Mouse (Mus musculus) heart, embryonic 14.5 days (tissue): Measurements from ENCODE around the gene 4930562C15Rik. TPM values are rescaled to one million over a fixed set of nuclear protein-coding genes. Genes with fewer than 3 reads are reported as not detected.
A peak's percentile ranks its signal among the peaks of the same experiment; 100 is the strongest.

Experiments used
- ATAC-seq: fragments of 200-750 bp; cut with Nextera tagmentation; 2 replicates; pipeline ENCODE4 v1.8.0; 2017; ENCODE audit warnings: low read depth, moderate TSS enrichment; ENCODE audit not compliant: insufficient number of reproducible peaks, insufficient read depth, low FRiP score
- H3K27ac ChIP-seq, 2 experiments: fragments of 200-500 bp in 1 of 2; fragments of 300-500 bp in 1 of 2; sonication (generic) in 1 of 2; replicated peaks in 1 of 2; 2 replicates each; pipeline ENCODE4 v1.5.1; 2012 to 2014; ENCODE audit warnings: low read depth in 2 of 2, low read length in 2 of 2, control low read depth in 1 of 2, mild to moderate bottlenecking in 1 of 2, mixed read lengths in 1 of 2; ENCODE audit not compliant: control insufficient read depth in 1 of 2, insufficient read depth in 1 of 2
- H3K27me3 ChIP-seq: fragments of 300-500 bp; sonication (generic); 2 replicates; pipeline ENCODE4 v1.6.1; 2014; ENCODE audit warnings: mild to moderate bottlenecking, low read length, control low read depth; ENCODE audit not compliant: control insufficient read depth, insufficient read depth
- H3K36me3 ChIP-seq: fragments of 300-500 bp; sonication (generic); 2 replicates; pipeline ENCODE4 v1.6.1; 2014; ENCODE audit warnings: mild to moderate bottlenecking, control low read depth, low read length, mixed read lengths; ENCODE audit not compliant: control insufficient read depth, insufficient read depth
- H3K4me1 ChIP-seq, 2 experiments: fragments of 200-500 bp in 1 of 2; fragments of 300-500 bp in 1 of 2; sonication (generic) in 1 of 2; 2 replicates each; pipeline ENCODE4 v1.6.1; 2012 to 2014; ENCODE audit warnings: low read length in 2 of 2, control low read depth in 1 of 2, mixed read lengths in 1 of 2; ENCODE audit not compliant: control insufficient read depth in 2 of 2, insufficient read depth in 2 of 2
- H3K4me2 ChIP-seq: fragments of 300-500 bp; sonication (generic); 2 replicates; pipeline ENCODE4 v1.6.1; 2014; ENCODE audit warnings: mild to moderate bottlenecking, low read length
- H3K4me3 ChIP-seq, 2 experiments: fragments of 200-500 bp in 1 of 2; fragments of 300-500 bp in 1 of 2; sonication (generic) in 1 of 2; 2 replicates each; pipeline ENCODE4 v1.5.1; 2012 to 2014; ENCODE audit warnings: low read length in 2 of 2, mild to moderate bottlenecking in 2 of 2, control low read depth in 1 of 2, low read depth in 1 of 2, moderate library complexity in 1 of 2; ENCODE audit not compliant: control insufficient read depth in 1 of 2, insufficient read depth in 1 of 2
- H3K9ac ChIP-seq: fragments of 300-500 bp; sonication (generic); 2 replicates; pipeline ENCODE4 v1.6.1; 2014; ENCODE audit warnings: mild to moderate bottlenecking, low read length
- H3K9me3 ChIP-seq: fragments of 300-500 bp; sonication (generic); 2 replicates; pipeline ENCODE4 v1.6.1; 2016; ENCODE audit warnings: low read length, control low read depth; ENCODE audit not compliant: control insufficient read depth
- WGBS: fragments of 180-500 bp; shearing (Covaris S2); extraction: QIAGEN DNeasy Blood & Tissue Kit; methylation state at CpG from one replicate; pipeline ENCODE4 v1.1.7; 2014; 5-methylcytosine and 5-hydroxymethylcytosine counted together
- polyA plus RNA-seq: library from polyadenylated mRNA; unstranded; fragments of >200 nt; fragmentation: Nextera tagmentation; extraction: Ambion mirVana; gene quantifications from 2 replicates; pipeline ENCODE4 v1.2.1, GENCODE M21; 2014

The 4930562C15Rik gene
- polyA plus RNA-seq = 0.28 and 0.58 TPM in 2 replicates

- Histone ChIP-seq H3K4me3 (no peak within 1 kb of the TSS), H3K36me3 (no peaks in the 10 kb centered on the region), H3K27ac (no peak within 1 kb of the TSS), H3K9me3 (no peaks in the 10 kb centered on the region), H3K27me3 (no peaks in the 10 kb centered on the region), H3K4me2 (no peak within 1 kb of the TSS), H3K9ac (no peak within 1 kb of the TSS), H3K4me1 (no peaks in the 10 kb centered on the region)
- no peak for ATAC-seq
- 79% methylated on average over 3 of the region's 3 CpGs for WGBS
These were observed at the start of gene 4930562C15Rik for GRCm38 (mm10) chr16:4835191-4835590. Gene 4930562C15Rik (plus strand): TSS chr16:4835416.

GRCm38 (mm10) chr16:4785706-4786105 lies 49.5 kb upstream of the 4930562C15Rik start:
- peak overlapping the region; percentile 42; the same call in 1 of the 2 replicates for H3K9ac ChIP-seq
- H3K4me1 ChIP-seq = peaks cover 22 to 77% of the 10 kb centered on the region in 2 experiments
- no peaks in the 10 kb centered on the region for H3K9me3 ChIP-seq
- no peaks in the 10 kb centered on the region for H3K27me3 ChIP-seq
- peak overlapping the region; percentile 73 for H3K4me2 ChIP-seq
- ATAC-seq = no peak
- H3K27ac ChIP-seq = peak overlapping the region in 1 of 2 experiments; percentile 65; a peak in 2 of 4 replicates
- H3K4me3 ChIP-seq = no peak overlapping the region
- peaks cover 23% of the 10 kb centered on the region; the same call in 1 of the 2 replicates for H3K36me3 ChIP-seq
- WGBS = 41% methylated on average over 4 of the region's 4 CpGs

GRCm38 (mm10) chr16:4788176-4788575 lies 47.0 kb upstream of the 4930562C15Rik start:
- ATAC-seq = no peak
- Histone ChIP-seq H3K36me3 (peaks cover 20% of the 10 kb centered on the region; the same call in 1 of the 2 replicates), H3K4me1 (peaks cover 14 to 55% of the 10 kb centered on the region in 2 experiments), H3K4me2 (peak overlapping the region; percentile 73), H3K27me3 (no peaks in the 10 kb centered on the region), H3K4me3 (peak overlapping the region in 1 of 2 experiments; percentile 85; a peak in 3 of 4 replicates), H3K27ac (0 out of 4 replicates have a peak overlapping the region, but pooled peaks of 1 of the 2 experiments have one; percentile 10), H3K9me3 (no peaks in the 10 kb centered on the region), H3K9ac (peak overlapping the region; percentile 96)

- Histone ChIP-seq H3K27ac (peak overlapping the region; percentile 92 to 94), H3K4me1 (peaks cover 8 to 43% of the 10 kb centered on the region in 2 experiments), H3K4me2 (peak overlapping the region; percentile 73), H3K4me3 (peak overlapping the region; percentile 85 to 89), H3K9me3 (no peaks in the 10 kb centered on the region), H3K36me3 (peaks cover 19% of the 10 kb centered on the region; the same call in 1 of the 2 replicates), H3K27me3 (no peaks in the 10 kb centered on the region), H3K9ac (peak overlapping the region; percentile 96)
- peak; percentile 51 for ATAC-seq
- WGBS = under 1% methylated on average over 29 of the region's 29 CpGs
These were observed 45.9 kb upstream of the 4930562C15Rik start for GRCm38 (mm10) chr16:4789311-4789768.

GRCm38 (mm10) chr16:4789810-4790559 lies 45.2 kb upstream of the 4930562C15Rik start, which contains the start of gene Cdip1:
Gene Cdip1 (minus strand): TSS chr16:4790292.
- Histone ChIP-seq H3K27ac (peak within 1 kb of the TSS; percentile 94 to 97), H3K9ac (peak within 1 kb of the TSS; percentile 96), H3K9me3 (no peaks in the 10 kb centered on the region), H3K27me3 (no peaks in the 10 kb centered on the region), H3K4me2 (peak within 1 kb of the TSS; percentile 74), H3K4me1 (peaks cover 5 to 36% of the 10 kb centered on the region in 2 experiments), H3K4me3 (peak within 1 kb of the TSS; percentile 85 to 89), H3K36me3 (peaks cover 19% of the 10 kb centered on the region; the same call in 1 of the 2 replicates)
- peak; percentile 99 for ATAC-seq
- 2% methylated on average over 48 of the region's 51 CpGs for WGBS

- Histone ChIP-seq H3K36me3 (peaks cover 16% of the 10 kb centered on the region; the same call in 1 of the 2 replicates), H3K9me3 (no peaks in the 10 kb centered on the region), H3K4me1 (peaks cover 5 to 23% of the 10 kb centered on the region in 2 experiments), H3K9ac (no peak overlapping the region), H3K4me3 (no peak overlapping the region), H3K27me3 (no peaks in the 10 kb centered on the region), H3K27ac (no peak overlapping the region), H3K4me2 (no peak overlapping the region)
- no peak for ATAC-seq
- 55% methylated on average over 2 of the region's 2 CpGs for WGBS
These were observed 43.9 kb upstream of the 4930562C15Rik start for GRCm38 (mm10) chr16:4791332-4791731.

GRCm38 (mm10) chr16:4796631-4797030 lies 38.6 kb upstream of the 4930562C15Rik start:
- Histone ChIP-seq H3K27ac (no peak overlapping the region), H3K27me3 (no peaks in the 10 kb centered on the region), H3K4me3 (no peak overlapping the region), H3K9ac (no peak overlapping the region), H3K4me1 (no peaks in the 10 kb centered on the region), H3K36me3 (no peaks in the 10 kb centered on the region), H3K9me3 (no peaks in the 10 kb centered on the region), H3K4me2 (no peak overlapping the region)
- ATAC-seq = no peak
- WGBS = 80% methylated on average over 4 of the region's 4 CpGs
